Mouse (Mus musculus) liver (tissue): ENCODE measurements around the gene Ugt1a7c.
"Not testable (repeated sequence)": the region's sequence is repeated elsewhere in the genome, so short reads cannot be mapped to it uniquely, and the experiment has no call there.

ENCODE experiments used
- DNase-seq: peaks from one replicate; pipeline ENCODE4 v3.0.0-alpha.2; 2020; ENCODE audit warnings: mixed read lengths

The Ugt1a7c gene

GRCm38 (mm10) chr1:88120550-88120949 is 25.7 kb downstream of the Ugt1a7c start:
- not testable (repeated sequence) for DNase-seq

GRCm38 (mm10) chr1:88121521-88121920 is 26.7 kb downstream of the Ugt1a7c start:
- peak; percentile 15 for DNase-seq

GRCm38 (mm10) chr1:88125827-88126360 is 31.0 kb downstream of the Ugt1a7c start:
- DNase-seq, result not testable (repeated sequence)

- not testable (repeated sequence) for DNase-seq
Observed at GRCm38 (mm10) chr1:88129091-88129490, 34.2 kb downstream of the Ugt1a7c start.

GRCm38 (mm10) chr1:88130223-88130622 is 35.4 kb downstream of the Ugt1a7c start:
- not testable (repeated sequence) for DNase-seq

- DNase-seq, result no peak
Observed at GRCm38 (mm10) chr1:88133908-88134456, 39.1 kb downstream of the Ugt1a7c start.

GRCm38 (mm10) chr1:88134457-88135011 is 39.7 kb downstream of the Ugt1a7c start, which contains the start of gene Ugt1a6a:
Ugt1a6a (plus strand) TSS chr1:88134809.
- DNase-seq, result not testable (repeated sequence)

- not testable (repeated sequence) for DNase-seq
Observed at GRCm38 (mm10) chr1:88135229-88135904, 40.5 kb downstream of the Ugt1a7c start.

GRCm38 (mm10) chr1:88136646-88137045 is 41.8 kb downstream of the Ugt1a7c start:
- DNase-seq, result no peak

GRCm38 (mm10) chr1:88137264-88137663 is 42.4 kb downstream of the Ugt1a7c start:
- no peak for DNase-seq

- DNase-seq, result no peak
Observed at GRCm38 (mm10) chr1:88138145-88138544, 43.3 kb downstream of the Ugt1a7c start.

GRCm38 (mm10) chr1:88140492-88140891 is 45.6 kb downstream of the Ugt1a7c start:
- not testable (repeated sequence) for DNase-seq

GRCm38 (mm10) chr1:88143966-88144675 is 49.3 kb downstream of the Ugt1a7c start:
- DNase-seq, result peak; percentile 72

GRCm38 (mm10) chr1:88145278-88145677 is 50.4 kb downstream of the Ugt1a7c start:
- peak; percentile 9 for DNase-seq

- DNase-seq, result peak; percentile 7
Observed at GRCm38 (mm10) chr1:88150133-88150532, 55.3 kb downstream of the Ugt1a7c start.

GRCm38 (mm10) chr1:88158430-88158829 is 63.6 kb downstream of the Ugt1a7c start:
- no peak for DNase-seq

- DNase-seq, result no peak
Observed at GRCm38 (mm10) chr1:88165711-88166110, 70.8 kb downstream of the Ugt1a7c start, which contains the start of gene Ugt1a5. Ugt1a5 (plus strand) TSS chr1:88166012.

- not testable (repeated sequence) for DNase-seq
Observed at GRCm38 (mm10) chr1:88172190-88172589, 77.3 kb downstream of the Ugt1a7c start.

- no peak for DNase-seq
Observed at GRCm38 (mm10) chr1:88179657-88180056, 84.8 kb downstream of the Ugt1a7c start.

- no peak for DNase-seq
Observed at GRCm38 (mm10) chr1:88186325-88186935, 91.6 kb downstream of the Ugt1a7c start.

GRCm38 (mm10) chr1:88192136-88192535 is 97.3 kb downstream of the Ugt1a7c start:
- no peak for DNase-seq

GRCm38 (mm10) chr1:88195687-88196086 is 100.8 kb downstream of the Ugt1a7c start:
- DNase-seq, result no peak

- DNase-seq, result no peak
Observed at GRCm38 (mm10) chr1:88197443-88197842, 102.6 kb downstream of the Ugt1a7c start.
